Mouse (Mus musculus): ENCODE results near the gene Utp4.
"Not testable (repeated sequence)": the region's sequence is repeated elsewhere in the genome, so short reads cannot be mapped to it uniquely, and the experiment has no call there.

The Utp4 gene

GRCm38 (mm10) chr8:106893481-106894156 is at the start of gene Utp4:
Gene Utp4, plus strand, starts transcription at chr8:106893636.
- peak; percentile 62 for DNase-seq (ENCODE audit: low spot score)

DNA sequence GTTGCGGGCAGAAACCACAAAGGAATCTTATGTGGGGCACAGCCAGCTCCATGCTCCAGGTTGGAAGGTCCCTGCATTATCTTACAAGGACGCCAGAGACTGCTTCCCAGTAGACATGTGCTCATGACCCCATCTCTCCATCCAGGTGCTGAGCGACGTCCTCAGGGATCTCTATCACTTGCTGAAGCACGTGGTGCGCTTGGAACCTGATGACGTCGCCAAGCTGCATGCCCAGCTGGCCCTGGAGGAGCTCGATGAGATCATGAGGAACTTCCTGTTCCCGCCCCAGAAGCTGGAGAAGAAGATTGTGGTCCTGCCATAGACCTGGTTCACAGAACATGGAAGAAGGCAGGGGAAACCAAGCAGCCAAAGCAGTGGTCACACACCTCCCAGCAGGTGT is 43.4 kb upstream of the Utp4 start:
- DNase-seq (ENCODE audit: low spot score): no peak

- no peak for DNase-seq (ENCODE audit: low spot score)
Measured at GRCm38 (mm10) chr8:106854534-106855241, 38.7 kb upstream of the Utp4 start.

DNA sequence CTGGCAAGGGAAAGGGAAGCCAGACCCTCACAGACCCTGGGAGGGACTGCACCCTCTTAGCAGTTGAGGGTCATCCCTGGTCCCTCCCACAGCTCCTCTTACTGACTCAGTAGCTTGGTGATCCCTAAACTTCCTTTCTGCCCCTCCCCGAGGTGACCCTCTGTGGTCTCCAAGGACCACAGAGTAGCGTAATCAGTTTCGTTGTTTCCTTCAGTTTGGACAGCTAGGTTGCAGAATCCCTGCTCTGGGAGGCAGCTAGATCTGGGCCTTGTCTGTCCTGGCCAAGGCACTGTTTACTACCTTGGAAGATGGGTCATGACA is 38.2 kb upstream of the Utp4 start:
- no peak for DNase-seq (ENCODE audit: low spot score)

DNA sequence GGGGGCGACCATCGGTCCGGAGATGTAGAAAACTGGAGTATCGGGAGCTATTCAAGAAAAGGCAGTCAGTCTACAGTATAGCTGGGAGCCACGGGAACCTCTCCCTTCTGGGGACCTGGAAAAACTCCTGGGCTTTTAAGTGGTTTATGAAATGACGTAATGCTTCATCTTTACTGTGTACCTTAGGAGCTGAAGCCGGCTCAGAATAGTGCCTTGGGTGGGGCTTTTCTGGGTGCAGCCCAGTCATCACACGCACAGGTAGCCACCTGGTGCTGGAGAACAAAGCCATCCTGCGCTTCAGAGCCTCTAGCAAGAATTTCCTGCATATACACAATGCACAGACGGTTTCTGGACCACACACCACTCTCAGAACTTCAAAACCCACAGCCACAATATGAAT is 30.6 kb upstream of the Utp4 start:
- no peak for DNase-seq (ENCODE audit: low spot score)

DNA sequence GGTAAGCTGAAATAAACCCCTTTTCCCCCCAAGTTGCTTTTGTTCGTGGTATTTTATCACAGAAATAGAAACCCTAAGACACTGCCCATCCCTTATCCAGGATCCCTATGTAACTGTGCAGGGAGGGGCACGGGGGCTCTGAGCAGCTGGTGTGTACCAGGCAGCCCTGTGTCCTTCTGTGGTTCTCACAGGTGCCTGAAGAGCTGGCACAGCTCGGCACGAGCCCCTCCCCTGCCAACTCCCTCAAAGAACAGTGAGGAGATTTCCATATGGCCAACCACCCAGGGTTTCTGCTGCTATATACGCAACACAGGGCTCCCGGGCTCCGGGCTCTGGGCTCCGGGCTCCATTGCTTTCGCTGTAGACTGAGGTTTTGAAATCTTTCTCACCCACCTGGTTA is 28.1 kb upstream of the Utp4 start:
- no peak for DNase-seq (ENCODE audit: low spot score)

- no peak for DNase-seq (ENCODE audit: low spot score)
Measured at GRCm38 (mm10) chr8:106870051-106870450, 23.4 kb upstream of the Utp4 start, which contains the start of gene Has3. Gene Has3, plus strand, starts transcription at chr8:106870242.

- DNase-seq (ENCODE audit: low spot score): no peak
Measured at GRCm38 (mm10) chr8:106870537-106871327, 22.7 kb upstream of the Utp4 start.

- DNase-seq (ENCODE audit: low spot score): no peak
Measured at GRCm38 (mm10) chr8:106871328-106871926, 22.0 kb upstream of the Utp4 start.

DNA sequence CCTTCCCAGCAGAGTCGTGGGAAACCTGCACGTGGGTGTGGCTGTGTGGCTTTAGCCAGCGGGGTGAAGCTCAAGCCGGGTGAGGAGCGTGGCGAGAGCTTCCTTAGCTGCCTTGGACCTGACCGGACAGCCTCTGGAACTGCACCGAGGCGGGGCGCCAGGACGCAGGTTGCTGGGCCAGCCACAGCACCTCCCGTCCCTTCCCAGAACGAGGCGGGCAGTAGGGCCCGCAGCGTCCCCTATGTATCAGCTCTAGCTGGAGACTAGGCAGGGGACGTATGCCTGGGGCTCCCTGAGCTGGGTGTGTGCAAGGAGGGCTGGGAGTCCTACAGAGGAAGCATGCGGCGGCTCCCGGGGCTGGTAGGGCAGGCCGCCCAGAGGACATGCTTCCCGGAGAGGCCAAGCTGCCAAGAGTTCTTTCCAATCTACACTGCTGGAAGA is 21.5 kb upstream of the Utp4 start:
- no peak for DNase-seq (ENCODE audit: low spot score)

DNA sequence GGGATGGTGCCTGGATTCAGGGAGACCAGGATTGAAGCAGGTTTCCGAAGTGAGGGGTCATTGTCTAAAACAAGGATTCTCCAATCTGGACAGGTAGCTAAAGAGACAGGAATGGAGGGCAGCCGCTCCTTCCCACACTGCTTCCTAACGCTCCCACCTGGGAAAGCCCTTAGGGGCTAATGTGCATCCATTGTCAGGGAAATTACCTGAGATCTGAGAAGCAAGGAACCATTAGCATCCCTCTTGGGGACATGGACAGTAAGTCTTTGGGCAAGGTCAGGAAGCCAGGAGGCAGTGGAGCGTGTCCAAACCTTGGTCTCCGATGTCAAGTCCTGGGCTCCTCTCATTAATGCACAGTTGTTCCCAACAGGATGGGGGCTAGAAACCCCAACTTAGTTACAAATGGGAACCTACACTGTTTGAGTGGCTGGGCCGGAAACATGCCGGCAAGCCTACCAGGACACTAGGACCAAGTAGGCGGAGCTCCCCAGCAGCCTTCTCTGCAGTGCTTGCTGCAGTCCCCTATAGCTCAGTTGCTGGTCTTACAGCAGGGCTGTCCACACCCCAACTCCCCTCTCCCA is 20.9 kb upstream of the Utp4 start:
- DNase-seq (ENCODE audit: low spot score): no peak

- no peak for DNase-seq (ENCODE audit: low spot score)
Measured at GRCm38 (mm10) chr8:106880121-106880707, 13.2 kb upstream of the Utp4 start.

- not testable (repeated sequence) for DNase-seq (ENCODE audit: low spot score)
Measured at GRCm38 (mm10) chr8:106884094-106884493, 9.3 kb upstream of the Utp4 start.

- DNase-seq (ENCODE audit: low spot score): not testable (repeated sequence)
Measured at GRCm38 (mm10) chr8:106884826-106885400, 8.5 kb upstream of the Utp4 start.

DNA sequence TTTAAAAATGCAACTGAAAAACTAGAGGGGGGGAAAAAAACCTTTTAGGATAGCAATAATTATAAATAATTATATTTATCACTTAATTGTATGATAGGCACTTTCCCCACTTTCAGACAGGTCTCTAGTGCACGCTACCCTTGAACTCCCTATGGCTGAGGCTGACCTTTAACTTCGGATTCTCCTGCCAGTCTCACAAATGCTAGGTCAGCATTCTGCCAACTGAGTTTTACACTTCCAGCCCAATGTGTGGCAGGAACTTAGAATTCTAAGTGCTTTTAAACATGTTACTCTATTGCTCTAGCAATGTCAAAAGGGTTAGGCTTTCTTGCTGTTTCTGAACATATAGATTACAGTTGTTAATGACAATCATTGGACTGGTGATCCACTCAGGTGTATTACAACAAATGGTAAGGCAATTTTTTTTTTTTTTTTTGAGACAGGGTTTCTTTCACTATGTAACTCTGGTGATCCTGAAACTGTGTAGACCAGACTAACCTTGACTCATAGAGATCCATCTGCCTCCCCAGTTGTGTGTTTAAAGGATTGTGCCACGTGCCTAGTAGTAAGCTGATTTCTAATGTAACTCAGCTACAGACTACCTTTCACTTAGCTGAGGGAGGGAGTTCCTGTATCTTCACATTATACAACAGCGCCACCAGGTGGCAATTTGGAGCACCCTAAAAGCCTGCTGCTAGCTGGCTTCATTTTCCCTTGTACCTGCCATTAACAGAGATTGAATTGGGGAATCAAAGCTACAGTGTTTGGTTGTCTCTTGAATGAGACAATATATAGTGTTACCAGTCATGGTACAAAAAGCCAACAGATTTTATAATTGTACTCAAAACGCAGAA is 5.9 kb upstream of the Utp4 start:
- DNase-seq (ENCODE audit: low spot score): peak; percentile 47

- DNase-seq (ENCODE audit: low spot score): no peak
Measured at GRCm38 (mm10) chr8:106888803-106889202, 4.6 kb upstream of the Utp4 start.

- DNase-seq (ENCODE audit: low spot score): no peak
Measured at GRCm38 (mm10) chr8:106892210-106892805, 1.1 kb upstream of the Utp4 start.

DNA sequence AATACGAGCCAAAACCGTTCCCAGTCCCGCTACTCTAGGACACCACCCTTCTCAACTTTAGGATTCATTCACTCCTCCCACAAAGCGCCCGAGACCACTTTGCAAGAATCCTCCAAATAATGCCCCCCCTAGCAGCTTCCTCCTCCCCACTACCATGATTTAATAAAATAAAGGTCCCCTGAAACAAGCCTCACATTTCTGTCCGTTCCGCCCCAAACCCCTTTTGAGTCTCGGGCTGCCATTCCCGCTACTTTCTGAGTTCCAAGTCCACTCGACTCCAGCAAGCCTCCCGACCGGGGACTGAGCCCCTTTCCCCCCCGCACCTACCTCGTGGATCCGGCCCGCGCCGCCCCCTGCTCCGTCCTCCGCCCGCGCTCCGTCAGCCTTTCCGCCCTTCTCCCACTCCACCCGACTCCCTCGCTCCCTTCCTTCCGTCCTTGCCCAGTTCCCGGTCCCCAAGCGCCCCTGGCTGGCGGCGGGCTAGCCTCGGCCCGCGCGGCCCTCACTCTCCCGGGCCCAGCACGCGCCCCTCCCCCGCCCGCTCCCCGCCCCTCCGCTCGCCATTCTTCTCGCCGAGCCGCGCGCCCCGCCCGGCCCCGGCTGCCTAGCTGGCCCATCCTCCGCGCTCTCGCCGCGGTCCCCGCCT is 507 bp upstream of the Utp4 start:
- no peak for DNase-seq (ENCODE audit: low spot score)

GRCm38 (mm10) chr8:106899473-106899872 is 6.0 kb downstream of the Utp4 start:
- no peak for DNase-seq (ENCODE audit: low spot score)

Measured in left cerebral cortex, adult 11 months (tissue).